Mouse (Mus musculus) small intestine, adult 2 months (tissue): ENCODE data around the gene Stpg3. TPM values are rescaled to one million over a fixed set of nuclear protein-coding genes. Genes with fewer than 3 reads are reported as not detected.
A peak's percentile ranks its signal among the peaks of the same experiment; 100 is the strongest.

Source experiments
- H3K27ac ChIP-seq: fragments of 200-500 bp; 2 replicates; pipeline ENCODE4 v1.5.1; 2012; ENCODE audit warnings: low read depth, low read length, control low read depth, inconsistent platforms; ENCODE audit not compliant: insufficient read depth
- H3K27me3 ChIP-seq: fragments of 200-500 bp; 2 replicates; pipeline ENCODE4 v1.6.1; 2012; ENCODE audit warnings: mild to moderate bottlenecking, moderate library complexity, low read length, inconsistent platforms; ENCODE audit not compliant: control insufficient read depth, insufficient read depth
- H3K36me3 ChIP-seq: fragments of 200-500 bp; 2 replicates; pipeline ENCODE4 v1.6.1; 2012; ENCODE audit warnings: mild to moderate bottlenecking, low read length, control low read depth, inconsistent platforms; ENCODE audit not compliant: control insufficient read depth, insufficient read depth
- H3K4me1 ChIP-seq: fragments of 200-500 bp; 2 replicates; pipeline ENCODE4 v1.6.1; 2012; ENCODE audit warnings: low read length, inconsistent platforms, mixed read lengths; ENCODE audit not compliant: control insufficient read depth, insufficient read depth, insufficient read length
- H3K4me3 ChIP-seq: fragments of 200-500 bp; 2 replicates; pipeline ENCODE4 v1.5.1; 2012; ENCODE audit warnings: low read depth, mild to moderate bottlenecking, control low read depth, inconsistent platforms, low read length, moderate library complexity
- CTCF ChIP-seq: fragments of 200-500 bp; IDR thresholded peaks from 2 replicates; pipeline ENCODE4 v1.5.1; 2012; ENCODE audit warnings: low read depth, mild to moderate bottlenecking, control low read depth, inconsistent platforms, low read length, moderate library complexity, mixed read lengths; ENCODE audit not compliant: insufficient replicate concordance, insufficient read length; ENCODE audit errors: extremely low read depth
- POLR2A ChIP-seq: fragments of 200-500 bp; IDR thresholded peaks from 2 replicates; pipeline ENCODE4 v1.6.1; 2012; ENCODE audit warnings: low read depth, mild to moderate bottlenecking, control low read depth, inconsistent platforms, low read length, moderate library complexity
- WGBS: fragments of 180-500 bp; shearing (Covaris S2); methylation state at CpG from one replicate; pipeline ENCODE4 v1.1.7; 2018; 5-methylcytosine and 5-hydroxymethylcytosine counted together
- polyA plus RNA-seq: library from polyadenylated mRNA; depleted of rRNA; stranded (reverse); fragments of >200 nt; gene quantifications from 2 replicates; pipeline ENCODE4 v1.2.3, GENCODE M21; 2012

Gene Stpg3
- polyA plus RNA-seq, 1 experiment = not detected

GRCm38 (mm10) chr2:25227406-25227805, 13.0 kb upstream of the Stpg3 start:
- WGBS = 89% methylated on average over 4 of the region's 4 CpGs
- no peak overlapping the region for H3K27ac ChIP-seq

GRCm38 (mm10) chr2:25226864-25227263, 12.4 kb upstream of the Stpg3 start:
- Histone ChIP-seq H3K4me1 (peaks cover 7% of the 10 kb centered on the region), H3K4me3 (no peak overlapping the region), H3K27ac (no peak overlapping the region), H3K27me3 (no peaks in the 10 kb centered on the region), H3K36me3 (peaks cover 7% of the 10 kb centered on the region)
- TF ChIP-seq POLR2A (no peak), CTCF (no peak)
- 76% methylated on average over 5 of the region's 5 CpGs for WGBS

More at GRCm38 (mm10) chr2:25227406-25227805, 13.0 kb upstream of the Stpg3 start:
- no peaks in the 10 kb centered on the region for H3K27me3 ChIP-seq
- peaks cover 4% of the 10 kb centered on the region for H3K36me3 ChIP-seq
- TF ChIP-seq POLR2A = no peak
- TF ChIP-seq CTCF = no peak
- peaks cover 6% of the 10 kb centered on the region for H3K4me1 ChIP-seq
- H3K4me3 ChIP-seq = no peak overlapping the region

GRCm38 (mm10) chr2:25225811-25226379, 11.5 kb upstream of the Stpg3 start:
- TF ChIP-seq POLR2A = no peak
- TF ChIP-seq CTCF = no peak
- peaks cover 8% of the 10 kb centered on the region for H3K4me1 ChIP-seq
- no peak overlapping the region for H3K4me3 ChIP-seq
- 70% methylated on average over 8 of the region's 8 CpGs for WGBS
- no peaks in the 10 kb centered on the region for H3K27me3 ChIP-seq
- H3K27ac ChIP-seq = peak overlapping the region; percentile 90
- H3K36me3 ChIP-seq = peaks cover 14% of the 10 kb centered on the region

- under 1% methylated on average over 40 of the region's 41 CpGs for WGBS
- no peak for TF ChIP-seq CTCF
- TF ChIP-seq POLR2A = peak; percentile 53
- H3K4me3 ChIP-seq = peak overlapping the region; percentile 83
- peaks cover 14% of the 10 kb centered on the region for H3K36me3 ChIP-seq
- peak overlapping the region; percentile 96 for H3K27ac ChIP-seq
- H3K4me1 ChIP-seq = peaks cover 8% of the 10 kb centered on the region
- no peaks in the 10 kb centered on the region for H3K27me3 ChIP-seq
Observed at GRCm38 (mm10) chr2:25224766-25225752, 10.6 kb upstream of the Stpg3 start.

GRCm38 (mm10) chr2:25224492-25224765, 10.0 kb upstream of the Stpg3 start, which contains the start of gene Tubb4b:
Tubb4b (minus strand) TSS chr2:25224702.
- Histone ChIP-seq H3K27ac (peak within 1 kb of the TSS; percentile 99), H3K4me3 (peak within 1 kb of the TSS; percentile 83), H3K27me3 (no peaks in the 10 kb centered on the region), H3K4me1 (peaks cover 8% of the 10 kb centered on the region), H3K36me3 (peaks cover 14% of the 10 kb centered on the region)
- under 1% methylated on average over 17 of the region's 17 CpGs for WGBS
- TF ChIP-seq POLR2A (peak; percentile 99), CTCF (no peak)

GRCm38 (mm10) chr2:25223681-25224491, 9.4 kb upstream of the Stpg3 start:
- no peak for TF ChIP-seq CTCF
- no peaks in the 10 kb centered on the region for H3K27me3 ChIP-seq
- peaks cover 14% of the 10 kb centered on the region for H3K36me3 ChIP-seq
- peaks cover 4% of the 10 kb centered on the region for H3K4me1 ChIP-seq
- H3K4me3 ChIP-seq = peak overlapping the region; percentile 81
- under 1% methylated on average over 53 of the region's 53 CpGs for WGBS
- peak overlapping the region; percentile 99 for H3K27ac ChIP-seq

GRCm38 (mm10) chr2:25221331-25221772, 6.9 kb upstream of the Stpg3 start:
- Histone ChIP-seq H3K27ac (no peak overlapping the region), H3K36me3 (peaks cover 14% of the 10 kb centered on the region), H3K4me3 (no peak overlapping the region), H3K4me1 (peaks cover 2% of the 10 kb centered on the region; the same call in 1 of the 2 replicates), H3K27me3 (no peaks in the 10 kb centered on the region)
- TF ChIP-seq CTCF (no peak), POLR2A (no peak)
- WGBS = 72% methylated on average over 5 of the region's 5 CpGs
